Mouse (Mus musculus): ENCODE results near the gene Il21r.

Gene Il21r

GRCm38 (mm10) chr7:125603185-125603631, at the start of gene Il21r:
Gene Il21r (plus strand): TSS chr7:125603429.
- no peak for DNase-seq (ENCODE audit: low spot score)

- no peak for DNase-seq (ENCODE audit: low spot score)
Observed at GRCm38 (mm10) chr7:125553653-125554428, 49.4 kb upstream of the Il21r start.

DNA sequence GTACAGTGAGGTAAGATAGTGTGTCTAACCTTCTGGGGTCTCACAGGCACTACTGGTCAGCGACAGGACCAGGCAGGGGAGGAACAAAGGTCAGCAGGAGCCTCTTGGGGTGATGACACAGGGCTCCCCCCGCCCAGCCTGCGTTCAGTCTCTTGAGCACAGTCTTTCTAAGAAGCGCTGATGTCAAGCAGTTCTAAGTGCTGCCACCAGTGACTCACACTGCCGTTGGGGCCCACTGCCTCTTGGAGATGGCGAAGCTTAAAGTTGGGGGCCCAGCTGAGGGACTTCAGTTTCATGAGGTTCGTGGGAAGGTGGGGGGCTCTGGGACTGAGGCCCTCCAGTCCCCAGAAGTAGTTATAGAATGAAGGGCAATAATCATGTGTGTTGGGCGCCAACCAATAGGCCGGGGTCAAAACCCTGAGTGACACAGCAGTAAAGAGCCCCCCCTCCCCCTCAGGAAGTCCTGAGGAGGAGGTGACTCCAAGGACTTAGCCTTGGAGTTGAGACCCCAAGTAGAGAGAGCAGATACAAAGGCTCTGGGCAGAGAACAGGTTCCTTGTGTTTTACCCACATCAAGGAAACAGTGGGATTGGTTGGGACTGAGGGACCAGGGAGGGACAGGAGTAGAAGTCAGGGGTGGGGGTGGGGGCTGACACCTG, 48.6 kb upstream of the Il21r start:
- no peak for DNase-seq (ENCODE audit: low spot score)

GRCm38 (mm10) chr7:125555351-125555872, 47.8 kb upstream of the Il21r start:
- DNase-seq (ENCODE audit: low spot score): no peak

- no peak for DNase-seq (ENCODE audit: low spot score)
Observed at GRCm38 (mm10) chr7:125556096-125556495, 47.1 kb upstream of the Il21r start.

GRCm38 (mm10) chr7:125556865-125557264, 46.4 kb upstream of the Il21r start:
- no peak for DNase-seq (ENCODE audit: low spot score)

DNA sequence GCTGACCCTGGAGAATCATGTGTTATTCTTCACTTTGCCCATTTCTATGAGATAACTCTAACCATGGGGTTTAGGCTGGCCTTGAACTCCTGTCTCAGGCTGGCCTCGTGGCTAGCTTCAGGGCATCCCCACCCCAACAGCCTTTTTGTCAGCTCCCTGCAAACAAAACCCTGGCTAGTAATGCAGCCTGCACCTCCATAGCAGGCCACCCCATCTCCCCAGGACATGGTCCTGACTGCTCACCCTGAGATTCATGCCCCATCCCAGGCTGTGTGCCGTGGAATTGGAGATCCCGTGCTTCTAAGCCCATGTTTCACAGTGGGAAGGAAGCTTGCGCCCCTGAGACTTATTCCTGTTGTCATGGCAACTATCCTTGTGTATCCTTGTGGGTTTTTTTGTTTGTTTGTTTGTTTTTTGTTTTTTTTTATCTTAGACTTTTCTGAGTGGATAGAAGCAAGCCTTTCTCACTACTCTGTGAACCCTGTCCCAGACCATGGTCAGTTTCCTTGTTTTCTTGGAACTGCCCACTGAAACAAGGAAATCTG, 44.8 kb upstream of the Il21r start:
- DNase-seq (ENCODE audit: low spot score): no peak

GRCm38 (mm10) chr7:125558997-125559396, 44.2 kb upstream of the Il21r start:
- no peak for DNase-seq (ENCODE audit: low spot score)

GRCm38 (mm10) chr7:125559537-125559936, 43.7 kb upstream of the Il21r start:
- peak; percentile 43 for DNase-seq (ENCODE audit: low spot score)

DNA sequence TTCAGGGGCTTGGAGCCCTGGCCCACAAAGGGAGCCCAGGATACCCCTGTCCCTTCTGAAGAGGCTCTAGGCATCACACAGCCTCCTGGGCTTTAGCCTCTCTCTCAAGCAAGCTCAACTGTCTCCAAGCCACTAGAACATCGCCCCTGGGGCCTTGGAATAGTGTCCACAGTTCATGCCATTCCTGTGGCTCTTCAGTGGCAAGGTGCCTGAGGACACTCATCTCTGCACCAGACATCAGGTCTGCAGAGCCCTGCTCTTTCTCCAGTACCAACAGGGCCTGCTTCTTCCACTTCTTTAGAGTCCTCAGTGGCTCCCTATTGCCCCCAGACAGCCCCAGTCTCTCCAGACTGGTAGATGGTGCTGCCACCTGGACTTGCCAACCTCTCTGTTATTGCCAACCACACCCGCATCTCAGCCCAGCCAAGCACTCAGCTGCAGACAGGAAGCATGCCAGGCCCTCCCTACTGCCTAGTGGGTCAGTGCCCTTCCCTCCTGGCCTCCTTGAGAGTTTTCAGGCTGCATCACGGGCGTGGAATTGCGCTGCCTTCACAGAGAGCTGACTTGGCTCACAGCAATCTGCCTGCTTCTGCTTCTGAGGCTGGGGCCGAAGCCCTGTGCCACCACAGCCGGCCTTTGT, 43.0 kb upstream of the Il21r start:
- no peak for DNase-seq (ENCODE audit: low spot score)

DNA sequence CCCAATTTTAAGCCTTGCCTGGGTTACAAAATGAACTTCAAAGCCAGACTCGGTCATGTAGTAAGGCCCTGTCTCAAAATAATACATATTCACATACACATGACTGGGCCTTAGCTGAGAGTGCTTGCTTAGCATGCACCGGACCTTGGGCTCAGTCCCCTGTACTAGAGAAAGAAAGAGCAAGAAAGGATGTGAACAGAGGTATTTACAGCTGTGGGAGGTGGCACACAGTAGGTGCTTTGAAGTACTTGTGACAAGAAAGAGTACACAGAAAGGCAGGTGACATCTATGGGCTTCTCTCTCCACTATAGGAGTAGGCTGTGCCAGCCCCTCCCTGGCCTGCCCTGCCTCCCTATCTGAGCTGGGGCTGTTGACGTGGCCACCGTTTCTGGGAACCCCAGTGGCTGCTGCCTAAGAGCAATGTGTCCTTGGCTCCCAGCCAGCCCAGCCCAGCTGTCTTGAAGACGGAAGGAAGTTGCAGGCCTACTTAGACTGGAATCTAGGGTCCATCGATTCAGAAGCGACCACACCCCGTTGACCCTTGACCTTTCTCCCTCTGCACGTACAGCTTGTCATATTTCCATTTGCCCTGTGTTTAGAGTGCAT, 42.0 kb upstream of the Il21r start:
- peak; percentile 72 for DNase-seq (ENCODE audit: low spot score)

DNA sequence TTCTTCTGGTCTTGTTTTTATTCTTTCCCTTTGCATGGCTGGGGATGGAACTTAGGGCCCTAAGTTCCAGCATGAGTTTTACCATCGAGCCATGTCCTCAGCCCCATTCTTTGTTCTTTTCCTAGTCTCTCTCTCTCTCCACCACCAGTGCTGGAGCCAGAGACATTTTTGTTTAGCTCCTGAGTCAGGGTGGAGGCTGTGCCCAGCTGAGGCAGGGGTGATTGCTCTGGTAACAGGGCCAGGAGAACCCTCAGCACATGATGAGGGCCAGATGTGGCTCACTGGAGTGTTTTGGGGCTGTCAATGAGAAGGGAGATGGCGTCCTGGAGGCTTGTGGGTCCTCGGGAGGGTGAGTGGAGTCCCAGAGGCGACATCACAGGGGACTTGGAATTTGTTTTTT, 40.8 kb upstream of the Il21r start:
- no peak for DNase-seq (ENCODE audit: low spot score)

DNA sequence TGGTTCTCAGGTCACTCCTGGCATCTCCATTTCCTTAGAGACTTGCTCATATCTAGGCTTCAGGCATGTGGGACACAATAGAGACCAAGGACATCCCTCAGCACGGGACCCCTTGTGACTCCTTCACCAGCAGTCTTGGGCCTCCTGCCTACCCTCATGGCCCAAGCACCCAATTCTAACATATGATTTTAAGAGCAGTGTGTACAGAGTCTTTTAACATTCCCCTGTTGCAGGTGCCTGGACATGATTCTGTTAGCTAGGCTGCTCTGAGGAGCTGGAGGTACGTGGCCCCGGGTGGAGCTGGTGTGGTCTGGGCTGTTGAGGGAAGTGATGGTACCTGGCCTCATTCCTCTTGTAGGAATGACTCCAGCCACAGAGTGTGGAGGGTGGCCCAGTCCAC, 40.1 kb upstream of the Il21r start:
- DNase-seq (ENCODE audit: low spot score): no peak

DNA sequence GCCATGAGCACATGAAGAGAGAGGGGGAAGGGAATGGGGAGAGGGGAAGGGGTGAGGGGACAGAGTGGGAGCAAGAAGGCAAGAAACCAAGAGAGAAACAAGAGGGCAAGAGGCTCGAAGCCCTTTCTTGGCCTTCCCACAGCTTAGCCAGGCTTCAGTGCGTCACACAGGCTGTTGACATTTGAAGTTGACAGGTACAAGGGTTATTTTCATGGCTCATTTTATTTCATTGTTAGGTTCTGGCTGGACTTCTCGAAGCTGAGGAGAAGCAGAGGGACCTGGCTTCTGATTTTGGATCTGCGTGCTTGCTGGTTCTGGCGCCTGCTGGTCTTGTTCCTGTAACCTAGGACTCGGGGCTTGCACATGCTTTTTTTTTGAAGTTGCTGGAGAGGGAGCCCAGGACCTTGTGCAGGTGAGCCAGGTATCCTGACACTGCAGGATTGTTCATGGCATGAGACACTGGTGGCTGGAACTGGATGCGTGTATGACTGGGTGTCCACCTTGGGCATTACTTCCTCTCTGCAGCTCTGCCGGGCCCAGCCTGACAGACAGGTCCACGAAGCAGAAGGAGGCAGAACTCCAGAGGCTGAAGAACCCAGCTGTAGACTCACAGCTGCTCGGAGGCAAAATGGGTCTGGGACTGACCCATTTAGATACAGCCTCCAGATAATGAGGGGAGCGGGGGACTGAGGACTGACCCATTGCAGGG, 38.8 kb upstream of the Il21r start:
- DNase-seq (ENCODE audit: low spot score): no peak

DNA sequence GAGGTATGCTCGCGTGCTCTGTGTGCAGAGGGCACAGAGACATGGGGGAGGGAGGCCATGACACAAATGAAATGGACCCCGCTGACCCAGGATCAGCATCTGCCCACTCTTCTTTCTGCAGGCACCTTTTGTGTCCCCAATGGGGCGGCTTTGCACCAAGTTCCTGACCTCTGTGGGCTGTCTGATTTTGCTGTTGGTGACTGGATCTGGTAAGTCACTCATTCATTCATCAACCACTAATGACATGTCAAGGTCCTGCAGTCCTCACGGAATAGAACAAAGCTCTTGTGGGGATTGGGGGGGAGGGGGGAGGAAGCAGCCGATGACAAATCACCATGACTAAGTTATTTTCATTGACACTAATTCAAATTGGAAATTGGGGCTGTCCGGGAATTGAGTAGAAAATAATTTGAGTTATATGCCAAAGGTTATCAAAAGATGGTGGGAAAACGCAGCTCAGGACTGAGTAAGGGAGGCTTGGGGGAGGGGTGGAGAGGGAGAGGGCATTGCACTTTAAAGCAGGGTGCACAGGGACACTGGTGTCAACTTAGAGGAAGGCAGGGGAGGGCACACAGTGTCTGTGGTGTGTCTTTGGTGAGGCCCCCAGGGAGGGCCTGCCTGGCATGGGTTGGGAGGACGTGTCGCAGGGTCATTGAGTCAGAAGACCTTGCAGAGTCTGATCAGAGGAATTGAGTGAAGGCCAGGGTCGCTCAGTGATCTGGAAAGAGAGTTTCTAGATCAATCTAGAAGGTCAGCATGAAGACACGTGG, 37.5 kb upstream of the Il21r start:
- DNase-seq (ENCODE audit: low spot score): no peak

GRCm38 (mm10) chr7:125566420-125566819, 36.8 kb upstream of the Il21r start:
- DNase-seq (ENCODE audit: low spot score): no peak

- DNase-seq (ENCODE audit: low spot score): no peak
Observed at GRCm38 (mm10) chr7:125568888-125569287, 34.3 kb upstream of the Il21r start.

GRCm38 (mm10) chr7:125571891-125572290, 31.3 kb upstream of the Il21r start:
- no peak for DNase-seq (ENCODE audit: low spot score)

GRCm38 (mm10) chr7:125572737-125573136, 30.5 kb upstream of the Il21r start:
- no peak for DNase-seq (ENCODE audit: low spot score)

- DNase-seq (ENCODE audit: low spot score): no peak
Observed at GRCm38 (mm10) chr7:125573849-125574248, 29.4 kb upstream of the Il21r start.

GRCm38 (mm10) chr7:125574832-125575231, 28.4 kb upstream of the Il21r start:
- no peak for DNase-seq (ENCODE audit: low spot score)

All from testis, postnatal 14 days (tissue).